Mouse (Mus musculus) megakaryocyte, adult 5-6 weeks (primary cell): ENCODE data around the gene Utp14b. TPM values are rescaled to one million over a fixed set of nuclear protein-coding genes. Genes with fewer than 3 reads are reported as not detected.

Source experiments
- ATAC-seq: 2 replicates; pipeline ENCODE4 v1.8.0; 2016; ENCODE audit warnings: mild to moderate bottlenecking, inconsistent platforms; ENCODE audit not compliant: poor library complexity, severe bottlenecking
- total RNA-seq, 2 experiments: library from RNA; stranded (forward) in 1 of 2; stranded (reverse) in 1 of 2; fragments of 153-499, 151-499 nt in 1 of 2; fragments of 221-1000, 200-1000 nt in 1 of 2; gene quantifications; 2 replicates each; pipeline versions ENCODE4 v1.2.3 to v1.2.4; 2015 to 2017

The Utp14b gene
- total RNA-seq, 2 experiments from 2014 or later = 4.2 to 6.2 TPM

DNA sequence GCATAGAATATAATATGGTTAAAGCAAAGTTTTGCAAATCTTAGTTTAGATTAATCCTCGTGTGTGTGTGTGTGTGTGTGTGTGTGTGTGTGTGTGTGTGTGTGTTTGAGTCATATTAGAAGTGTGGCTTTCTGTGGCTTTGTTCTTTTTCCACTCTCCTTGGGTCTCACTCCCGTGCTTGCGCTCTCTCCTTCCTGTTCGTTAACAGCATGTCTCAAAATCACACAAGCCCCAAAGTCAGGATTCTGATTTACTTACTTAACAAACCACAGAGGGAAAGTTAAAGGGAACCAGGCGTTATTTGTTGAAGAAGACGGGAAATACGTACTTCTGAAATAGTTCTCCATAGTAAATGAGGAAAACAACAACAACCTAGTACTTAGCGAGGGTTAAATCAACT lies 26.3 kb downstream of the Utp14b start:
- no peak for ATAC-seq

DNA sequence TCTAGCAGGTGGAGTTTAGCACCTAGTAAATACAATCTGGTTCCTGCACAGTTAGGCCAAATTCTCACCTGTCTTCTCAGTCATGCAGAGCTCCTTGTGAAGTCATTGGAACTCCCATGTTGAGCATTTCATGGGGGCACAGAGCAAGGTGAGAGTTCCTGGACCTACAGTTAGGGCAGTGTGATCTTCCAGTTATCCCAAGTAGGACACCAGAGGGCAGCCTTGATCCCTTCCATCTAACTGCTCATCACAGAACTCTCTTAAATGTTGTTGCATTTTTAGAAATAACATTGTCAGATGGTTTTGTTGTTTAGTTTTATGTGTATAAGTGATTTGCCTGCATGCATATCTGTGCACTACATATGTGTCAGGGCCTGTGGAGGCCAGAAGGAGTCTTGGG lies 29.0 kb downstream of the Utp14b start:
- ATAC-seq = 0 out of 2 replicates have a peak, but pooled peaks have one; percentile 49

DNA sequence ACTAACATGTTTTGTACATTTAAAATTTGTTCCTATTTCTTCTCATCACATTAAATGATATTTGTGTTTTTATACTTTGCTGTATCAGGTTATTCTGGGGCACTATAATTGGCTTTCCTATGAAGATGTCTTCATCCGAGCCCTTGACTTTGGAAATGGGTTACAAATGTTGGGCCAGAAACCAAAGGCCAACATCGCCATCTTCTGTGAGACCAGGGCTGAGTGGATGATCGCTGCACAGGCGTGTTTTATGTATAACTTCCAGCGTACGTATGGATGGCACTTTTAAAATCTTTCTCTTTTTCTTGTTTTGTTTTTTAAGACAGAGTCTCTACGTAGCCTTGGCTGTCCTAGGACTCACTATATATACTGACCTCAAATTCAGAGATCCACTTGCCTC lies 30.3 kb downstream of the Utp14b start:
- ATAC-seq = no peak

DNA sequence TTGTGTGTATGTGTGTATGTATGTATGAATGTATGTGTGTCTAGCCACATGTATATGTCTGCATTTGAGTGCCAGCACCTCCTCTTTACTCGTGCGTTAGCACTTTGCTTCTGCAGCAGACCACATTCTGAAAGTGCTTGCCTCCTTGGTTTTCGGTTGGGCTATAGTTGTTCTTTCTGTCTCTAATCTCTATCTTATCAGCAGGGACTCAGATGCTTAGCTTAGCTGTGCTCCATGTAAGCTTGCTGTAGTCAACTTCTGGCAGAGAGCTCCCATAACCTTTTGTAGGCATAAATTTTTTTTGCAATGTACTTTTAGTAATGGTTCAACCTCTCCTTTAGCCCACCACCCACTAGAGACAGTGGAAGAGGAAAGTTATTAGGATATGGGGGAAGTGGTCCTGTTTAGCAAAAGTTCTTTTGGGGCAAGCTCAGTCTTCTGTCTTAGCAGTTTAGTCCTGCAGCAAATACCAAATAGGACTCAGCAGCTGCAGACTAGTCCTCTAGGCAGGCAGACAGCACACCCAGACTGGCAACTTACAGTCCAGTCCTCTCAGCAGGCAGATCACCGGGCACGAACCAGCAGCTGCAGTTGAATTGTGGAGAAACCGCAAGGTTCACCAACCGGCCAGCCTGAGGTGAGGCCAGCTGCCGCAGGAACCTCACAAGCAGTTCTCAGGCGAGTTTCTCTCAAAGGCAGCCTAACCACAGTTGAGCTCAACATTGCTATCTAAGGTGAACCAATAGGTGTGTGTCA lies 36.8 kb downstream of the Utp14b start:
- ATAC-seq = no peak

DNA sequence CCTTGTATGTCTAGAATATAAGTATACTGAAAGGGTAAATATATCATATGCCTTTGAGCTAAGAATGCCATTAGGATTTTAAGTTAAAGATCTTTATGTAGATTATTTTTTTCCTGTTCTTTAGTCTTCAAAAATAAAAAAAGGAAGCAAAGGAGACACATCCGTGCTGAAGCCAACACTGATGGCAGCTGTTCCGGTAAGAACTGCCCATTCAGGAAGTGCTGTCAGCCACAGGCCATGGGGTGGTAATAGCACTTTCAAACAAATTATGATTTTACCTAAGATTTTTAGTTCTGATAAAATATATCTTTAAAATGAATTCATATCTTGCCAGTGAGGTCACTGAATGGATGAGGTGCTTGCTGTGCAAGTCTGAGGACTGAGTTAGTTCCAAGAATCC lies 38.5 kb downstream of the Utp14b start:
- no peak for ATAC-seq

DNA sequence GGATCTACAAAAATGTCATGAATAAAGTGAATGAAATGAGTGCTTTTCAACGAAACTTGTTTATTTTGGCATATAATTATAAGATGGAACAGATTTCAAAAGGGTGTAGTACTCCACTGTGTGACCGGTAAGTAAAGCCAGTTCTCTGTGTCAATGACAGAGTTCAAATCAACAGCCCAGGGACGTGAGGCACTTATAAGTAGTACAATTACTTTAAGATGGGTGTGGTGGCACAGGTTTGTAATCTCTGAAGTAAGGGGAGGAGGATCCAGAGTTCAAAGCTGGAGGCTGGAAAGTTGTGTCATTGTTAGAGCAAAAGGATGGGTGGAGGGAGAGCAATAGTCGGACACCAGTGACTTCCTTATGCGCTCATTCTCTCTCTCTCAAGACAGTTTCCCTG lies 39.1 kb downstream of the Utp14b start:
- no peak for ATAC-seq

DNA sequence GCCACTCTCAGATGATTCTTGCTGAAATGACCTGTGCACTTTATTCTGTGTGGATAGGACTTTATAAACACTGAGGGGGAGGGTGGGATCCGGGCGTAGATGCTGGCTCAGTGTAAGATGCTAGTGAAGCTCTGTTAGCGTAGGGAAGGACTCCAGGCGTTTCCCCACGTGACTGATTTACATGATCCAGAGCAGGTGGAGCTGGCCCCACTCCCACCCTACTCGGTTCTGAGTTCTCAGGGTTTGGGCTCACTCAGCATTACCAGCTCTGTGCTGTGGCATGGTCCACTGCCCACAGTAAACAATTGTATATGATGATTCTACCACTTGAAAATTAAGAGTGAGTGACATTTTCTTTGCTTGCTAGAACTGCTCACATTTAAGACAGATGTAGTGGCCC lies 40.3 kb downstream of the Utp14b start:
- ATAC-seq = no peak

DNA sequence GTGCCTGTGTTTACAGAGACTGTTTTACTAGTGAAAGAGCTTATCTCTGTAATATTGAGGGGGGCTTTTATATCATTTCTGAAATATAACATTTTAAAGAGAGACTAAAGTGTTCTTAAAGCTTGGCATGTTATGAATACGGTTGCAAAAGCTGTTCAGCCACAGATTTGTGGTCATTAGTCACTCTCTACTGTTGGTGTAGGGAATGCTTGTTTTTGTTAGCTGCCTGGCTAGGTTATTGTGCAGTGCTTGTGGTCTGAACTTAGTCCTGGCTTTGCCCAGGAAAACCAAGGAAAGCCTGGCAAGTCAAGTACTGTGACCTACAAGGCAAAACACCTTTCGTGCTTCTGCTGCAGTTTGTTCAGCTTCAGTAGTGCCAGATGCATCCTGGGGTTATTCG lies 43.9 kb downstream of the Utp14b start:
- no peak for ATAC-seq

DNA sequence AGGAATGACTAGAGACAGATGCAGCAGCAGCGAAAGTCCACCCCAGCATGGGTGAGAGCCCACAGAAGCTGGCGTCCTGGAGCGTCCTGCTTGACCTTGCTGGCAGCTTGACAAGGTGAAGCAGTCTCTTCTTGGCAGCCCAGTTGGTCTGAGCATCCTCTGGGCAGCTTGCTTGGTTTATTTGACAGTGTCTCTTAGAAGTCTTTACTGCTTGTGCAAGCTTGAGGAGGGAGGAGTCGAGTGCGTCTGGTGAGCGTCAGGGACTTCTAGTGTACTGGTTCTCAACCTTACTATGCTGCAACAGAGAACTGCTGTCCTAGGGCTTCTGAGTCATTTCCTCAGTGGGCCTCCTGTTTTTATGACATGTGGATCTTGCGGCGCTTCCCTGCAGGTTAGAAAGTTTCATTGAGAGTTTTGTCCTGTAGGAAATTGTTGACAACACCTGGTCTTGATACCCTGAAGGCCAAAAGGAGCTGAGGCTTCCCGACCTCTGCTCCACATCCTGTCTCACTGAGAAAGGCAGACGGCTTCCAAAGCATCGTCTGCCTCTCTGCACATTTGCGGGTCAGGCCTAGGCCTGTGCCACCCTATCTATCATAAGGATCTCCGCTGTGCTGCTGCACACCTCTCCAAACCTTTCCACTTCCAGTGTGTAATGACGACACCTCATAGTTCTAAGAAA lies 44.6 kb downstream of the Utp14b start:
- ATAC-seq = peak; percentile 79

DNA sequence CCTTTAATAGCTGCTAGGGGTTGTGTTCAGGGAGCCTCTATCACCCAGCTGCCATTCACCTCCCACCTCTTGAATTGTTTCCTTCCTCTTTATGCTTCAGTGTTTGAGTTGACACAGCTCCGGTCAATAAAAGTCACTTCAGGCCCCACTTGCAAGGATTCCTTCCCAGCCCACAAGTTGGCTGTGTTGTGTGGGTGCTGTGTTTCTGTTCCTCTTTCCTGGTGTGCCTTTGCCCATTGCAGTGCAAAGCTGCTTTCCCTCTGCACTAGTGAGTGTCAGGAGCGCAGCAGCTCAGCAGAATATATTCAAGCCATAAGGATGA lies 45.1 kb downstream of the Utp14b start:
- peak; percentile 86 for ATAC-seq

DNA sequence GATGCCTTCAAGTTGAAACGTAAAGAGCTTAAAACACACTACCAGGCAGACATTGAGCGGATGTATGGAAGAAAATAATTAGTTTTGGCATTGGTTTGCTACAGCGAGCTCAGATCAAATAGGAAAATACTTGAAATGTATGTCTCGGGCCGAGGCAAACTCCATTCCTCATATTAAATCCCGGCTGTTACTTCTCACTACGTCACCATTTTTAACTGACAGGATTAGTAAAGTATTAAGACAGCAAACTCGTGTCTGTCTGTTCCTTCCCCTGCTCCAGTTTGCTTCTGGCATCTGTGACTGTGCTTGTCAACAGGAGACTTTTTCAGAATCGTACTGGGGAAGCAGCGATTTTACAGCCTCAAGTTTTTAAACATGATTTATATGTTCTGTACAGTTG lies 48.5 kb downstream of the Utp14b start:
- ATAC-seq = no peak

DNA sequence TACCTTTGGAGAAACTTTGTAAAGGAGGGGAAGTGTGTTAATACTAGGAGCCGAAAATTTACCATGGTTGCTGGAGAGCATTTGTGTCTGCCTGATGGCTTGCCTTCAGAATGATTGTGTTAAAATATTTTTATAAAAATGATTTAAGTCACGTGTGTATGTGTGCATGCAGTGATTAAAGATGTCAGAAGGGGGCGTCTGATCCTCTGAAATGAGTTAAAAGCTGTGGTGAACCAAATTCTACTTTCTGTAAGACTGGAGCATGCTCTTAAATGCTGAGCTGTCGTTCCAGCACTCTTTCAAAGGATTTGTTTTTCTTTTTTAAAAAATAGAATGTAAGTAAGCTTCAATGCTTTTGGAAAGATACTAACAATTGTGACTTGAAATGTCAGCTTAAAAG lies 49.4 kb downstream of the Utp14b start:
- no peak for ATAC-seq

DNA sequence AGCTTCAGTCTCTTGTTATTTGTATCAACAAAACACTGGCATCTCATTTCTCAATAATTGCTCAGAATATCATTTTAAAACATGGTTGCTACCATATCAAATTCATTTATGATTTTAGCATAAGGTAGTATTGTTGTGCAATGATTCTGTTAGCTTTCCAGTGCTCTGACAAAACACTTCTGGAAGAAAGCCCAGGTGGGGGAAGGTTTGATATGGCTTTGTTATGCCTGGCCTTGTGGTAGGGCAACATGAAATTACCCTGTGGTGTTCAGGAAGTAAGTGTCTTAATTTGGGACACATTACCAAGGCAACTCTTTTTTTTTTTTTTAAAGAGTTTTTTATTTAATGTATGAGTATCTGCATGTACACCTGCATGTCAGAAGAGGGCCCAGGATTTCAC lies 52.2 kb downstream of the Utp14b start:
- no peak for ATAC-seq

DNA sequence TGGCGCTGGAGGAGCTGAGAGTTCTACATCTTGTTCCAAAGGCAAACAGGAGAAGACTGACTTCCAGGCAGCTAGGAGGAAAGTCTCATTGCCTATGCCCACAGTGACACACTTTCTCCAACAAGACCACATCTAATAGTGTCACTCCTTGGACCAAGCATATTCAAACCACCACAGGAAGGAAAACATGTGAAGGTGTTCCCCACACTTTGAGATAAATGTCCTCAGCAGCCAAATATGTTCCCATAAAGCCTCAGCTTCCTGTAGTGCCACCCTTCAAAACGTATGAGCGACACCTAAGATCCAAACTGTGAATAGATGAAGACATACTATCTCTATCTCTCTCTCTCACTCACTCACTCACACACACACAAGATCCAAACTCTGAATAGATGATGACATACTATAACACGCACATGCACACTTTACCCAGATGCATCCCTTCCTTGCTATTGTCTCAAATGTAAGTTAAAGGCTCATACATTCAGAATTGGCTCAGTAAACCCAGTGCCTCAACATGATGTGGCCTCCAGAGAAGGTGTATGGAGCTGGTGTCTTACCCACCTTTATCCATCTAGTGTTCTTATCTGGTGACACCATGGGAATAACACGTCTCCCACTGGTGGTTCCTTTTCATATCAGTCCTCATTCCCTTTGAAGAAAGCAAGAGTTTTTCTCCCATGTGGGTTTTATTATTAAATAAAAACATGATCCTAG lies 52.9 kb downstream of the Utp14b start:
- no peak for ATAC-seq

Other genes starting within 250 kb of the Utp14b start
- gene Farsb, start 169.1 kb upstream of the Utp14b start, total RNA-seq (2015) = 46.4 and 53.8 TPM in 2 replicates
- 27.6 and 29.6 TPM in 2 replicates for gene Farsb, start 169.1 kb upstream of the Utp14b start, total RNA-seq (2017)
- gene Mogat1, start 147.0 kb upstream of the Utp14b start, total RNA-seq (2015) = not detected in 2 replicates
- gene Mogat1, start 147.0 kb upstream of the Utp14b start, total RNA-seq (2017) = 0.69 TPM in 1 of 2 replicates, not detected in the other
- not detected in 2 replicates for gene BC035947, start 145.9 kb upstream of the Utp14b start, total RNA-seq (2015)
- gene BC035947, start 145.9 kb upstream of the Utp14b start, total RNA-seq (2017) = not detected in 2 replicates
- gene Acsl3, start 213 bp upstream of the Utp14b start, total RNA-seq (2015) = 5.1 TPM in 2 replicates
- gene Acsl3, start 213 bp upstream of the Utp14b start, total RNA-seq (2017) = 15.4 and 17.6 TPM in 2 replicates
- gene Kcne4, start 158.7 kb downstream of the Utp14b start, total RNA-seq (2015) = not detected in 2 replicates
- not detected in 2 replicates for gene Kcne4, start 158.7 kb downstream of the Utp14b start, total RNA-seq (2017)